Mouse (Mus musculus) CD4-positive helper T cell, adult 2 months (primary cell): ENCODE data around the gene Dad1.

ENCODE experiments used
- DNase-seq: peaks from one replicate; pipeline ENCODE4 v3.0.0-alpha.2; 2012; ENCODE audit warnings: low read depth, missing footprints, low spot score

Gene Dad1

GRCm38 (mm10) chr14:54253741-54254291, at the start of gene Dad1, which contains the start of gene Abhd4:
Dad1 (minus strand) TSS chr14:54254104.
Abhd4 (plus strand) TSS chr14:54254188.
- DNase-seq: peak; percentile 99

- DNase-seq: no peak
These were observed 46.8 kb upstream of the Dad1 start for GRCm38 (mm10) chr14:54300676-54301075.

- DNase-seq: no peak
These were observed 46.2 kb upstream of the Dad1 start for GRCm38 (mm10) chr14:54300136-54300535.

- no peak for DNase-seq
These were observed 30.9 kb upstream of the Dad1 start, which contains the start of gene Olfr49 for GRCm38 (mm10) chr14:54284839-54285238. Olfr49 (minus strand) TSS chr14:54284939.

- DNase-seq: no peak
These were observed 22.5 kb upstream of the Dad1 start for GRCm38 (mm10) chr14:54276446-54276845.

- DNase-seq: no peak
These were observed 18.8 kb upstream of the Dad1 start for GRCm38 (mm10) chr14:54272696-54273095.

- no peak for DNase-seq
These were observed 18.2 kb upstream of the Dad1 start for GRCm38 (mm10) chr14:54271976-54272606.

- no peak for DNase-seq
These were observed 16.5 kb upstream of the Dad1 start for GRCm38 (mm10) chr14:54270413-54270812.

- no peak for DNase-seq
These were observed 15.7 kb upstream of the Dad1 start for GRCm38 (mm10) chr14:54269566-54269965.

- no peak for DNase-seq
These were observed 14.1 kb upstream of the Dad1 start for GRCm38 (mm10) chr14:54267966-54268365.

GRCm38 (mm10) chr14:54265951-54266350, 12.0 kb upstream of the Dad1 start:
- no peak for DNase-seq

- DNase-seq: no peak
These were observed 11.2 kb upstream of the Dad1 start for GRCm38 (mm10) chr14:54265093-54265492.

- DNase-seq: no peak
These were observed 10.3 kb upstream of the Dad1 start for GRCm38 (mm10) chr14:54264231-54264630.

- DNase-seq: no peak
These were observed 9.2 kb upstream of the Dad1 start for GRCm38 (mm10) chr14:54263099-54263498.

GRCm38 (mm10) chr14:54262622-54263021, 8.7 kb upstream of the Dad1 start:
- DNase-seq: no peak

- no peak for DNase-seq
These were observed 7.5 kb upstream of the Dad1 start for GRCm38 (mm10) chr14:54261386-54261785.

- DNase-seq: no peak
These were observed 6.3 kb upstream of the Dad1 start for GRCm38 (mm10) chr14:54260196-54260595.

GRCm38 (mm10) chr14:54259722-54260085, 5.8 kb upstream of the Dad1 start:
- DNase-seq: no peak

GRCm38 (mm10) chr14:54259003-54259721, 5.3 kb upstream of the Dad1 start:
- DNase-seq: peak; percentile 81

- DNase-seq: no peak
These were observed 4.3 kb upstream of the Dad1 start for GRCm38 (mm10) chr14:54258131-54258670.

- DNase-seq: no peak
These were observed 832 bp upstream of the Dad1 start for GRCm38 (mm10) chr14:54254670-54255202.

- DNase-seq: no peak
These were observed 3.8 kb downstream of the Dad1 start for GRCm38 (mm10) chr14:54250122-54250521.
